Mouse (Mus musculus): ENCODE measurements around the gene Nrxn3. TPM values are rescaled to one million over a fixed set of nuclear protein-coding genes. Genes with fewer than 3 reads are reported as not detected.

Nrxn3 gene
- polyA plus RNA-seq, 1 experiment: 1.0 TPM

GRCm38 (mm10) chr12:88726755-88727154 lies 4.1 kb downstream of the Nrxn3 start:
- WGBS: 82% methylated on average over 6 of the region's 6 CpGs
- no peak for TF ChIP-seq POLR2A (IDR thresholded peaks at IDR 0.05; ENCODE audit: borderline replicate concordance, control insufficient read depth, low read depth, low read length)
- no peak for TF ChIP-seq CTCF (IDR thresholded peaks at IDR 0.05; ENCODE audit: control insufficient read depth, insufficient read depth, low read length)
- H3K4me3 ChIP-seq (replicated peaks; ENCODE audit: control insufficient read depth, low read depth, low read length): no peak overlapping the region
- H3K4me1 ChIP-seq (ENCODE audit: control insufficient read depth, insufficient read depth, low read length): no peaks in the 10 kb centered on the region
- no peak overlapping the region for H3K27ac ChIP-seq (ENCODE audit: control insufficient read depth, insufficient read depth, low read depth, low read length, poor library complexity)

GRCm38 (mm10) chr12:88730720-88731119 lies 8.0 kb downstream of the Nrxn3 start:
- WGBS: 53% methylated on average over 2 of the region's 2 CpGs
- Histone ChIP-seq H3K4me1 (ENCODE audit: control insufficient read depth, insufficient read depth, low read length) (no peaks in the 10 kb centered on the region), H3K4me3 (replicated peaks; ENCODE audit: control insufficient read depth, low read depth, low read length) (no peak overlapping the region), H3K27ac (ENCODE audit: control insufficient read depth, insufficient read depth, low read depth, low read length, poor library complexity) (no peak overlapping the region)
- TF ChIP-seq CTCF (IDR thresholded peaks at IDR 0.05; ENCODE audit: control insufficient read depth, insufficient read depth, low read length) (no peak), POLR2A (IDR thresholded peaks at IDR 0.05; ENCODE audit: borderline replicate concordance, control insufficient read depth, low read depth, low read length) (no peak)

GRCm38 (mm10) chr12:88735045-88735444 lies 12.4 kb downstream of the Nrxn3 start:
- no peaks in the 10 kb centered on the region for H3K4me1 ChIP-seq (ENCODE audit: control insufficient read depth, insufficient read depth, low read length)
- H3K27ac ChIP-seq (ENCODE audit: control insufficient read depth, insufficient read depth, low read depth, low read length, poor library complexity): no peak overlapping the region
- TF ChIP-seq POLR2A (IDR thresholded peaks at IDR 0.05; ENCODE audit: borderline replicate concordance, control insufficient read depth, low read depth, low read length): no peak
- no peak for TF ChIP-seq CTCF (IDR thresholded peaks at IDR 0.05; ENCODE audit: control insufficient read depth, insufficient read depth, low read length)
- 50% methylated on average over 1 of the region's 1 CpGs for WGBS
- no peak overlapping the region for H3K4me3 ChIP-seq (replicated peaks; ENCODE audit: control insufficient read depth, low read depth, low read length)

- WGBS: 69% methylated on average over 4 of the region's 4 CpGs
- Histone ChIP-seq H3K4me3 (replicated peaks; ENCODE audit: control insufficient read depth, low read depth, low read length) (no peak overlapping the region), H3K27ac (ENCODE audit: control insufficient read depth, insufficient read depth, low read depth, low read length, poor library complexity) (no peak overlapping the region), H3K4me1 (ENCODE audit: control insufficient read depth, insufficient read depth, low read length) (no peaks in the 10 kb centered on the region)
- TF ChIP-seq POLR2A (IDR thresholded peaks at IDR 0.05; ENCODE audit: borderline replicate concordance, control insufficient read depth, low read depth, low read length) (no peak), CTCF (IDR thresholded peaks at IDR 0.05; ENCODE audit: control insufficient read depth, insufficient read depth, low read length) (no peak)
These were observed 14.4 kb downstream of the Nrxn3 start for GRCm38 (mm10) chr12:88737081-88737480.

- TF ChIP-seq CTCF (IDR thresholded peaks at IDR 0.05; ENCODE audit: control insufficient read depth, insufficient read depth, low read length): no peak
- TF ChIP-seq POLR2A (IDR thresholded peaks at IDR 0.05; ENCODE audit: borderline replicate concordance, control insufficient read depth, low read depth, low read length): no peak
- Histone ChIP-seq H3K4me3 (replicated peaks; ENCODE audit: control insufficient read depth, low read depth, low read length) (no peak overlapping the region), H3K27ac (ENCODE audit: control insufficient read depth, insufficient read depth, low read depth, low read length, poor library complexity) (no peak overlapping the region), H3K4me1 (ENCODE audit: control insufficient read depth, insufficient read depth, low read length) (no peaks in the 10 kb centered on the region)
- WGBS: 65% methylated on average over 4 of the region's 4 CpGs
These were observed 15.9 kb downstream of the Nrxn3 start for GRCm38 (mm10) chr12:88738616-88739015.

- TF ChIP-seq CTCF (IDR thresholded peaks at IDR 0.05; ENCODE audit: control insufficient read depth, insufficient read depth, low read length) (no peak), POLR2A (IDR thresholded peaks at IDR 0.05; ENCODE audit: borderline replicate concordance, control insufficient read depth, low read depth, low read length) (no peak)
- Histone ChIP-seq H3K4me1 (ENCODE audit: control insufficient read depth, insufficient read depth, low read length) (no peaks in the 10 kb centered on the region), H3K4me3 (replicated peaks; ENCODE audit: control insufficient read depth, low read depth, low read length) (no peak overlapping the region), H3K27ac (ENCODE audit: control insufficient read depth, insufficient read depth, low read depth, low read length, poor library complexity) (no peak overlapping the region)
- 74% methylated on average over 5 of the region's 5 CpGs for WGBS
These were observed 24.1 kb downstream of the Nrxn3 start for GRCm38 (mm10) chr12:88746788-88747187.

GRCm38 (mm10) chr12:88764791-88765190 lies 42.1 kb downstream of the Nrxn3 start:
- Histone ChIP-seq H3K4me1 (ENCODE audit: control insufficient read depth, insufficient read depth, low read length) (no peaks in the 10 kb centered on the region), H3K27ac (ENCODE audit: control insufficient read depth, insufficient read depth, low read depth, low read length, poor library complexity) (no peak overlapping the region), H3K4me3 (replicated peaks; ENCODE audit: control insufficient read depth, low read depth, low read length) (no peak overlapping the region)
- no peak for TF ChIP-seq POLR2A (IDR thresholded peaks at IDR 0.05; ENCODE audit: borderline replicate concordance, control insufficient read depth, low read depth, low read length)
- no peak for TF ChIP-seq CTCF (IDR thresholded peaks at IDR 0.05; ENCODE audit: control insufficient read depth, insufficient read depth, low read length)
- WGBS: 81% methylated on average over 2 of the region's 2 CpGs

GRCm38 (mm10) chr12:88774666-88775065 lies 52.0 kb downstream of the Nrxn3 start:
- Histone ChIP-seq H3K4me1 (ENCODE audit: control insufficient read depth, insufficient read depth, low read length) (no peaks in the 10 kb centered on the region), H3K4me3 (replicated peaks; ENCODE audit: control insufficient read depth, low read depth, low read length) (no peak overlapping the region), H3K27ac (ENCODE audit: control insufficient read depth, insufficient read depth, low read depth, low read length, poor library complexity) (no peak overlapping the region)
- WGBS: 75% methylated on average over 2 of the region's 2 CpGs
- no peak for TF ChIP-seq CTCF (IDR thresholded peaks at IDR 0.05; ENCODE audit: control insufficient read depth, insufficient read depth, low read length)
- TF ChIP-seq POLR2A (IDR thresholded peaks at IDR 0.05; ENCODE audit: borderline replicate concordance, control insufficient read depth, low read depth, low read length): no peak

- Histone ChIP-seq H3K4me1 (ENCODE audit: control insufficient read depth, insufficient read depth, low read length) (no peaks in the 10 kb centered on the region), H3K27ac (ENCODE audit: control insufficient read depth, insufficient read depth, low read depth, low read length, poor library complexity) (no peak overlapping the region), H3K4me3 (replicated peaks; ENCODE audit: control insufficient read depth, low read depth, low read length) (no peak overlapping the region)
- TF ChIP-seq CTCF (IDR thresholded peaks at IDR 0.05; ENCODE audit: control insufficient read depth, insufficient read depth, low read length): no peak
- no peak for TF ChIP-seq POLR2A (IDR thresholded peaks at IDR 0.05; ENCODE audit: borderline replicate concordance, control insufficient read depth, low read depth, low read length)
- 69% methylated on average over 1 of the region's 1 CpGs for WGBS
These were observed 55.4 kb downstream of the Nrxn3 start for GRCm38 (mm10) chr12:88778036-88778435.
